Mouse (Mus musculus): ENCODE results near the gene Ldb1. TPM values are rescaled to one million over a fixed set of nuclear protein-coding genes. Genes with fewer than 3 reads are reported as not detected.

Gene Ldb1
- total and polyA plus RNA-seq, 3 experiments: 56.9 to 120 (median 67.6) TPM

GRCm38 (mm10) chr19:46014572-46015178 is 30.3 kb downstream of the Ldb1 start (continued):
- TF ChIP-seq SIN3A (IDR thresholded peaks at IDR 0.05; ENCODE audit: low read length) (no peak), MYC (IDR thresholded peaks at IDR 0.05; ENCODE audit: low read depth, low read length) (peak; percentile 27; the same call in 1 of the 2 replicates), ZMIZ1 (IDR thresholded peaks at IDR 0.05; ENCODE audit: low read depth, low read length) (no peak), JUND (conservative IDR thresholded peaks at IDR 0.05; ENCODE audit: low read depth, low read length) (no peak), JUN (IDR thresholded peaks at IDR 0.05; ENCODE audit: insufficient read depth, low read depth, low read length) (no peak), HCFC1 (IDR thresholded peaks at IDR 0.05; ENCODE audit: low read depth, low read length) (no peak), POLR2AphosphoS2 (IDR thresholded peaks at IDR 0.05; ENCODE audit: low read depth, low read length) (no peak), MAX (IDR thresholded peaks at IDR 0.05; ENCODE audit: low read length) (no peak), TCF12 (IDR thresholded peaks at IDR 0.05; ENCODE audit: low read depth, low read length) (no peak), UBTF (IDR thresholded peaks at IDR 0.05; ENCODE audit: low read depth, low read length) (no peak), MAZ (IDR thresholded peaks at IDR 0.05; ENCODE audit: low read depth, low read length) (no peak), ZNF384 (IDR thresholded peaks at IDR 0.05; ENCODE audit: low read depth, low read length) (peak; percentile 28; the same call in 1 of the 2 replicates), IRF4 (IDR thresholded peaks at IDR 0.05; ENCODE audit: low read depth, low read length) (peak; percentile 44), USF1 (IDR thresholded peaks at IDR 0.05; ENCODE audit: low read depth, low read length) (no peak), KAT2A (IDR thresholded peaks at IDR 0.05; ENCODE audit: insufficient replicate concordance, low read length) (no peak), ELF1 (IDR thresholded peaks at IDR 0.05; ENCODE audit: low read depth, low read length) (0 out of 2 replicates have a peak, but pooled peaks have one; percentile 21)

GRCm38 (mm10) chr19:46005680-46006079 is 39.3 kb downstream of the Ldb1 start:
- TF ChIP-seq JUND (conservative IDR thresholded peaks at IDR 0.05; ENCODE audit: low read depth, low read length): no peak
- TF ChIP-seq ZC3H11A (IDR thresholded peaks at IDR 0.05; ENCODE audit: low read depth, low read length): no peak
- no peak for TF ChIP-seq IRF4 (IDR thresholded peaks at IDR 0.05; ENCODE audit: low read depth, low read length)
- no peak for TF ChIP-seq MXI1 (IDR thresholded peaks at IDR 0.05; ENCODE audit: low read depth, low read length)
- DNase-seq (ENCODE audit: extremely low read depth): no peak
- Histone ChIP-seq H3K27ac (ENCODE audit: insufficient read depth, low read depth) (no peak overlapping the region), H3K4me3 (replicated peaks in 1 of 3; ENCODE audit: low read depth in 2 of 3, low read length in 2 of 3, poor library complexity in 1 of 3) (no peak overlapping the region), H3K4me2 (ENCODE audit: insufficient read depth, low read depth, poor library complexity, severe bottlenecking) (no peak overlapping the region), H3K9me3 (replicated peaks; ENCODE audit: low read length) (no peaks in the 10 kb centered on the region), H3K9ac (ENCODE audit: insufficient read depth, low read depth) (no peak overlapping the region), H3K36me3 (replicated peaks in 1 of 2; ENCODE audit: control insufficient read depth in 1 of 2, insufficient read depth in 1 of 2, low read length in 1 of 2) (peaks cover 0 to 31% of the 10 kb centered on the region in 2 experiments), H3K27me3 (replicated peaks) (no peaks in the 10 kb centered on the region), H3K4me1 (ENCODE audit: control insufficient read depth in 1 of 2, insufficient read depth in 2 of 2) (peaks cover 25 to 42% of the 10 kb centered on the region in 2 experiments), H3K79me2 (replicated peaks; ENCODE audit: control insufficient read depth, extremely low read depth, insufficient read depth, poor library complexity, severe bottlenecking) (peaks cover 19% of the 10 kb centered on the region)
- dilution Hi-C loops (cut with MboI; ENCODE audit: extremely low pct_ligation_motif_present, extremely low pct_unique_long_range_greater_than_20kb, low sequenced_read_pairs) (no loop called here), in situ Hi-C loops (cut with MboI; ENCODE audit: low pct_ligation_motif_present, low pct_unique_long_range_greater_than_20kb, low sequenced_read_pairs) (loop anchor here (5.0 to 25.0 kb wide), 2 partner anchors 188 to 443 kb away; partner anchors contain the start of genes Gm17018, Kcnip2 and Poll)
